Mouse (Mus musculus) lung, postnatal 0 days (tissue): ENCODE data around the gene Tiam2. TPM values are rescaled to one million over a fixed set of nuclear protein-coding genes. Genes with fewer than 3 reads are reported as not detected.

Source experiments
- ATAC-seq: fragments of 200-750 bp; cut with Nextera tagmentation; 2 replicates; pipeline ENCODE4 v1.8.0; 2017; ENCODE audit warnings: moderate library complexity
- DNase-seq: peaks from one replicate; pipeline ENCODE4 v3.0.0-alpha.2; 2016; ENCODE audit warnings: low spot score
- H3K27ac ChIP-seq: fragments of 300-500 bp; sonication (generic); 2 replicates; pipeline ENCODE4 v1.5.1; 2014; ENCODE audit warnings: antibody characterized with exemption, mild to moderate bottlenecking, low read length, mixed read lengths
- H3K27me3 ChIP-seq: fragments of 300-500 bp; sonication (generic); replicated peaks from 2 replicates; pipeline ENCODE4 v1.6.1; 2014; ENCODE audit warnings: low read length, mixed read lengths; ENCODE audit not compliant: insufficient read depth
- H3K36me3 ChIP-seq: fragments of 300-500 bp; sonication (generic); 2 replicates; pipeline ENCODE4 v1.6.1; 2014; ENCODE audit warnings: low read length, mixed read lengths; ENCODE audit not compliant: insufficient read depth
- H3K4me1 ChIP-seq: fragments of 300-500 bp; sonication (generic); 2 replicates; pipeline ENCODE4 v1.6.1; 2014; ENCODE audit warnings: antibody characterized with exemption, low read depth, low read length, mixed read lengths; ENCODE audit not compliant: insufficient read depth
- H3K4me2 ChIP-seq: fragments of 300-500 bp; sonication (generic); replicated peaks from 2 replicates; pipeline ENCODE4 v1.6.1; 2014; ENCODE audit warnings: low read depth, mild to moderate bottlenecking, low read length, moderate library complexity, mixed read lengths
- H3K4me3 ChIP-seq: fragments of 300-500 bp; sonication (generic); 2 replicates; pipeline ENCODE4 v1.5.1; 2014; ENCODE audit warnings: low read depth, low read length
- H3K9ac ChIP-seq: fragments of 300-500 bp; sonication (generic); replicated peaks from 2 replicates; pipeline ENCODE4 v1.6.1; 2014; ENCODE audit warnings: low read depth, mild to moderate bottlenecking
- H3K9me3 ChIP-seq: fragments of 300-500 bp; sonication (generic); 2 replicates; pipeline ENCODE4 v1.6.1; 2016; ENCODE audit warnings: low read length, mixed read lengths
- CTCF ChIP-seq: IDR thresholded peaks from 2 replicates; pipeline ENCODE4 v1.5.1; 2016; ENCODE audit warnings: antibody characterized with exemption, mild to moderate bottlenecking
- EP300 ChIP-seq: IDR thresholded peaks from 2 replicates; pipeline ENCODE4 v1.6.1; 2016; ENCODE audit warnings: antibody characterized with exemption, mild to moderate bottlenecking, control low read depth
- whole genome bisulfite sequencing: fragments of 180-500 bp; shearing (Covaris S2); extraction: QIAGEN DNeasy Blood & Tissue Kit; methylation state at CpG from one replicate; pipeline ENCODE4 v1.1.7; 2014; 5-methylcytosine and 5-hydroxymethylcytosine counted together
- polyA plus RNA-seq: library from polyadenylated mRNA; unstranded; fragments of >200 nt; fragmentation: Nextera tagmentation; extraction: Ambion mirVana; gene quantifications from 2 replicates; pipeline ENCODE4 v1.2.1, GENCODE M21; 2015

Tiam2 gene
- polyA plus RNA-seq, 1 experiment from 2014 or later = 2.4 TPM

DNA sequence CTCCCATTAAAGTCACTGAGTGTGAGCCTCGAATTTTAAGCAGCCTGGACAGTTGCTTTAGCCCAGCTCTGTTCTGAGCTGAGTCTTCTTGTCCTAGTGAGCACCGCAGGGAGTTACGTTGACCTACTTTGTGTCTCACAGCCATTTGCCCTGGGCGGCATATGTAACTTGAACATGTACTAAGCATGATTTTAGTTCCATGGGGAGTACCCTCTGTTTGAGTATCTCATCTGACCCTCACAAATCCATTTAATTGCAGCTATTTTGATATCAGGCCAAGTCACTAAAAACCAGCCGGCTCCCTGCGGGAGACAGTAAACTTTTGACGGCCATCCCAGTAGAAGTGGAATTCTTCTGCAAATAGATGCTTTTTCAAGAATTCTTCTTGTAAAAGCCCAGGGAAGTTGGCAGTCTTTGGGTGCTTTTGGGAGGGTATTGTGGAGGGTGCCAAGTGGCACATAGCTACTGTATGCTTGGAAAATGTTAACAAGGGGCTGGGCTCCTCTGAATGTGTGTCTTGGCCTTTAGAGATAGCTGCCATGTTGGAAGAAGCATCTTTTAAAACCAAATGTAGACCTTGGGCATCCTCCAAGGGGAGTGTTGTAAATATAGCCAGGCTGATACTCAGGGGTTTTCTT, 10.6 kb downstream of the Tiam2 start:
- H3K4me3 ChIP-seq = no peak overlapping the region
- H3K27ac ChIP-seq = no peak overlapping the region
- no peaks in the 10 kb centered on the region for H3K9me3 ChIP-seq
- no peak for ATAC-seq
- H3K4me1 ChIP-seq = no peaks in the 10 kb centered on the region
- 71% methylated on average over 7 of the region's 7 CpGs for WGBS
- no peak overlapping the region for H3K9ac ChIP-seq
- H3K27me3 ChIP-seq = no peaks in the 10 kb centered on the region
- no peaks in the 10 kb centered on the region for H3K36me3 ChIP-seq
- no peak for DNase-seq
- TF ChIP-seq CTCF (no peak), EP300 (no peak)
- H3K4me2 ChIP-seq = no peak overlapping the region

DNA sequence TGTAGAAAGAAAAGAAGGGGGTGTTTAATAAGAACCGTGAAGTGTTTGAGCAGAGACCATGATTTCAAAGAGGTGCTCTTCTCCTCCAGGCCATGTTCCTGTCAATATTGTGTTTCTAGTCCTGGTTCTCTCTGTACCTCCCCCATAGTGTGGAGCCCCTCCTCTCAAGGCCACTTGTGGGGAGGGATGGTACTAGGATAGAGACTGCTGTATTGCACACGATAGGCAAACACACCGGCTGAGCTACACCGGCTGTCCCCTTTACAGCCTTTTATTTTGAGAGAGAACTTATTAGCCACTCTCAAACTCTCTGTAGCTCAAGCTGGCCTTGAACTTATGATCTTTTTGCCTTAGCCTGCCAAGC, 11.1 kb downstream of the Tiam2 start:
- DNase-seq (no peak), ATAC-seq (no peak)
- Histone ChIP-seq H3K9ac (no peak overlapping the region), H3K4me3 (no peak overlapping the region), H3K4me2 (no peak overlapping the region), H3K4me1 (no peaks in the 10 kb centered on the region), H3K9me3 (no peaks in the 10 kb centered on the region), H3K27me3 (no peaks in the 10 kb centered on the region), H3K27ac (no peak overlapping the region), H3K36me3 (no peaks in the 10 kb centered on the region)
- TF ChIP-seq EP300 (no peak), CTCF (no peak)
- WGBS = 58% methylated on average over 4 of the region's 4 CpGs

DNA sequence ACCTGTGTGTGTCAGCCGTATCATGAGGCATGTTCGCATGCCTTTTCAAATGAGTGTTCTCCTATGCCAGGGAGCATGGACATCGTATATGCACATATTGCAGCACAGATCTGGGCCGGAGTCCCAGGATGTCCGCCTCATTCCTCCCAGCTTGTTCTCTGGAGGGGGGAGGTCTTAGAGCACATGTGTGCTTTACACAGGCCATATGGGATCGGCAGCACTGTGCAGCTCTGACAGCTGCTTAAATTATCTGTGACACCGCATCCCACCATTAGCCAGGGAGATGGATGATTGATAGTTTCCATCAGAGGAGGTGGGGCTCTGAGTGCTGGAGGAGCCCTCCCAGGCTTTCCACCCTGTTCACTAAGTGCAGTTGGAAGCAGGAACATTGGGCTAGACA, 12.4 kb downstream of the Tiam2 start:
- Histone ChIP-seq H3K27ac (no peak overlapping the region), H3K9ac (no peak overlapping the region), H3K9me3 (no peaks in the 10 kb centered on the region), H3K4me1 (no peaks in the 10 kb centered on the region), H3K4me3 (no peak overlapping the region), H3K4me2 (no peak overlapping the region), H3K27me3 (no peaks in the 10 kb centered on the region), H3K36me3 (no peaks in the 10 kb centered on the region)
- TF ChIP-seq EP300 = no peak
- TF ChIP-seq CTCF = no peak
- peak; percentile 83 for DNase-seq
- WGBS = 41% methylated on average over 7 of the region's 7 CpGs
- peak; percentile 91 for ATAC-seq

DNA sequence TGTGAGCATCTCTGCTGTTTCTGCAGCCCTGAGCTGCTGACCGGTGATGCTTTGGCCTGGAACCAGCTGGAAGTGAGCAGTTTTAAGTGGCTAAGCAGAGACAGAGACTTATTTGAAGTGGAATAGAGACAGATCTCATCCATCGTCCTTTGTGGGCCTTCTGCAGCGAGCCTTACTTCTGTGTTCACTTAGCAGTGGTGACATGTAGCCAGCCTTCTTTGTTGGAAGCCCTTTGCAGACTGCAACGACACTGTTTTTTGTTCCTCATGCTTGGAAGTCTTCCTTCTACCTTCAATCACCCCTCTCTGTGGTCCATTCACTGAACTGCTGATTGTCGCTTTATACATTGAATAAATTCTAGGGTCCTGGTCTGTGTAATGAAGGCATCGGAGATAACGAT, 18.5 kb downstream of the Tiam2 start:
- H3K9me3 ChIP-seq = no peaks in the 10 kb centered on the region
- no peak overlapping the region for H3K9ac ChIP-seq
- ATAC-seq = no peak
- H3K27me3 ChIP-seq = no peaks in the 10 kb centered on the region
- no peaks in the 10 kb centered on the region for H3K36me3 ChIP-seq
- no peaks in the 10 kb centered on the region for H3K4me1 ChIP-seq
- 82% methylated on average over 7 of the region's 7 CpGs for WGBS
- H3K4me2 ChIP-seq = no peak overlapping the region
- TF ChIP-seq EP300 (no peak), CTCF (no peak)
- H3K27ac ChIP-seq = no peak overlapping the region
- no peak for DNase-seq
- H3K4me3 ChIP-seq = no peak overlapping the region

DNA sequence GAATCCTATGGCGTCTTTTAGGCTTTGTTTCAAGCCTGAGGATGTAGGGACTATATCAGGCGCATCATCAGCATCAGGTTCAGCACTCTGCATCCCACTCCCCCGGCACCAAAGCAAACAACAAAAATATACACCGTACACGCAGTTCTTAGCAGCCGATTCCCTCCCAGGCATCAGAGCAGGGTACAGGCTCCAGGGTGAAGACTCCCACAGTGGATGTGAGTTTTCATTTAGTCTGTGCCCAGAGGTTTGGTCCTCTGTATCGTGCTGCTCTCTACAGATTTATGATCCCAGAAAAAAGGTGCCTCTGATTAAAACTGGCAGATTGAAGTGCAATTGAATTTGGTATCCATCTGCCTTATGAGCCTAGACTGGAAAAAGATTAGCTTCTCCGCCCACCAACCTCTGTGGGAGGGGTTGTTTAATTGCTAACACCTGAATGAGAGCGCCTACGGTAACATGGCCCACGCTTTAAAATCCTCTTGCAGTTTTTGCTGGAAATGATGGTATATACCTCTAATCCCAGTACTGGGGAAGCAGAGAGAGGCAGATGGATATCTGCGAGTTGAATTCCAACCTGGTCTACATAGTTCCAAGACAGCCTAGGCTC, 19.0 kb downstream of the Tiam2 start:
- DNase-seq = no peak
- Histone ChIP-seq H3K27me3 (no peaks in the 10 kb centered on the region), H3K4me1 (no peaks in the 10 kb centered on the region), H3K4me3 (no peak overlapping the region), H3K9ac (no peak overlapping the region), H3K27ac (no peak overlapping the region), H3K9me3 (no peaks in the 10 kb centered on the region), H3K4me2 (no peak overlapping the region), H3K36me3 (no peaks in the 10 kb centered on the region)
- WGBS = 79% methylated on average over 12 of the region's 12 CpGs
- TF ChIP-seq EP300 (no peak), CTCF (no peak)
- no peak for ATAC-seq

DNA sequence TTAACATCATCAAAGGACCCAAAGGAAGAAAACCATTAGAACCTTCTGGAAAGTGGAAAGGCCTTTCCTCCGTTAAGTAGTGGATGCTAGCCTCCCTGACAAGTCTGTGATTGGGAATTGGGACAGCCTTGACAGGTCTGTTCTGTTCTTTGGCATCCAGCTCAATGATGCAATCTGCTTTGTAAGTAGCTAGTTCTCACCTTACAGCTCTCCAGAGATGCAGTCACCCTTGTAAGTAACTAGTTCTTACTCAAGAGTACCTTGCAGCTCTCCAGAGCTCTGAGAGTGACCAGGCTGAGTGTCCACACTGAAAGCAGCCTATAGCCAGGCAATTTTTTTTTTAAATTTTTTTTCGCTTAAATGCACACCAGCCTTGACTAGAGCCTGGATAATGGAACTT, 21.4 kb downstream of the Tiam2 start:
- ATAC-seq = peak; percentile 77
- Histone ChIP-seq H3K9ac (no peak overlapping the region), H3K4me1 (no peaks in the 10 kb centered on the region), H3K27me3 (no peaks in the 10 kb centered on the region), H3K36me3 (no peaks in the 10 kb centered on the region), H3K4me3 (no peak overlapping the region), H3K27ac (no peak overlapping the region), H3K4me2 (no peak overlapping the region), H3K9me3 (no peaks in the 10 kb centered on the region)
- TF ChIP-seq EP300 = no peak
- no peak for TF ChIP-seq CTCF
- DNase-seq = peak; percentile 60
- WGBS = 60% methylated on average over 2 of the region's 2 CpGs
